Mouse (Mus musculus): Measurements from ENCODE around the gene Mllt10. TPM values are rescaled to one million over a fixed set of nuclear protein-coding genes. Genes with fewer than 3 reads are reported as not detected.

Gene Mllt10
- polyA plus RNA-seq, 1 experiment: 32.5 TPM

DNA sequence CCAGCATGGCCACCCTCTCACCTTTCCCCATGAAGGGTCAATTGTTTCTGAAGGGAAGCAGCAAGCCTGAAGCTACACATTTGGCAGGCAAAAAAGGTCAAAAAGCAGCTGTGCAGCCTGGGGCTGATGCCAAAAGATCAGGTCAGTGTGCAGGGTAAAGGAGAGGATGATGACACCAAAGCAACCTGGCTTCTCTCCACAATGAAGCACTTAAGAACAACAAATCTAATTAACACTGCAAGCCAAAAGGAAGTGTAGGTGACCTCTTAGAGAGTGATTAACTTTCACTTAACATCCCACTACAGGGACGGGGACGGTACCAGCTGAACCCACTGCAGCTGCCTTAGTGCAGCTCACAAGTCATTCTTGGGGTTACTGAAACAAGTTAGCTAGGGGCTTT lies 174.2 kb downstream of the Mllt10 start:
- Histone ChIP-seq H3K27ac (ENCODE audit: insufficient read depth, low read depth, low read length) (no peak overlapping the region), H3K4me3 (ENCODE audit: insufficient read depth, low read length) (no peak overlapping the region), H3K4me1 (ENCODE audit: control insufficient read depth, insufficient read depth, low read length) (no peaks in the 10 kb centered on the region)
- TF ChIP-seq CTCF (IDR thresholded peaks at IDR 0.05; ENCODE audit: low read depth, low read length) (no peak), POLR2A (IDR thresholded peaks at IDR 0.05; ENCODE audit: borderline replicate concordance, low read depth, low read length) (no peak)

DNA sequence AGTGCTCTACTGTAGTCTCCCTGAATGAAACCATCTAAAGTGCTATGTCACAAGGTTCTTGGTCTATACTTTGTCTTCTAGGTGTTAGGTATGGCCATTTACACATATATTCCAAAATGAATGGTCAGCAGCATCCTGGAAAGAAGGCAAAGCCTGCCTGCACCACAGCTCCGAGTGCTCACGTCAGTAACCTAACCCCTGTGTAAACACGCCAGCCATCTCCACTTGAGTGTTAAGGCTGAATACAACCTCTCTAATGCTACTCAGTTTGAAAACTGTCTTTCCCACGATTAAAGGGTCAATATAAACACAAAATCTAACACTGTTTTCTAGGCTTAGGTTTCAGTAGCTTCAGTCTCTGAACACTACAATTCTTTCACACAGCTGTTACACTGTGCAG lies 176.1 kb downstream of the Mllt10 start:
- Histone ChIP-seq H3K4me1 (ENCODE audit: control insufficient read depth, insufficient read depth, low read length) (no peaks in the 10 kb centered on the region), H3K4me3 (ENCODE audit: insufficient read depth, low read length) (no peak overlapping the region), H3K27ac (ENCODE audit: insufficient read depth, low read depth, low read length) (no peak overlapping the region)
- TF ChIP-seq POLR2A (IDR thresholded peaks at IDR 0.05; ENCODE audit: borderline replicate concordance, low read depth, low read length): no peak
- TF ChIP-seq CTCF (IDR thresholded peaks at IDR 0.05; ENCODE audit: low read depth, low read length): no peak

DNA sequence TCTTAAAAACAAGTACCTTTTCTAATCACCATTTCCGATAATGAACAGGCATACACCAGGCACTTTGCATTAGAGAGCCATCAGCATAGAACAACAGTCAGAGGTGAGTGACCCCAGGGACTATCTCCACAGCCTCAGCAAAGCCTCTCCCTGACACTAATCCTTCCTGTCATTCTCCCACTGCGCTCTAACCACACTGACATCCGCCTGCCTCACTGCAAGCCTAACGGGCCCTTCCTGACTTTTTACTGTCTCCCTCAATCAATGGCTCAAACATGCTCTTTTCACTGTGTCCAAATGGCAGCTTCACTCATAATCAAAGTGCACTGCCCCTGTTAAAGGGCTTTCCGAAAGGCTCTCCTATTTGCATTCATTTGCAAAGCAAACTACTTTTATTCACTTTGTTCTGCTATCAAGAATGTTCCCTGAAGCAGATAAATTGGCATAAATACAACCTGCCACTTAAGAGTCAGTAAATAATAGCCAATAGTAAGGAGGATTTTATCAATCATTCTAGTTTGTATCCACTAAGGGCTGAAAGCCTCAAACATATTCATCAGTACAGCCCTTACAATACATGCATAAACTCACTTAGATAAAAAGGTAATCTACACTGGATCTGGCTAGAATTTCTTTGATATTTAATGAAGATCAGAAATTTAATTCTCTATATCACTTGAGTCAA lies 178.0 kb downstream of the Mllt10 start:
- TF ChIP-seq CTCF (IDR thresholded peaks at IDR 0.05; ENCODE audit: low read depth, low read length) (no peak), POLR2A (IDR thresholded peaks at IDR 0.05; ENCODE audit: borderline replicate concordance, low read depth, low read length) (no peak)
- H3K4me3 ChIP-seq (ENCODE audit: insufficient read depth, low read length): no peak overlapping the region
- no peak overlapping the region for H3K27ac ChIP-seq (ENCODE audit: insufficient read depth, low read depth, low read length)
- no peaks in the 10 kb centered on the region for H3K4me1 ChIP-seq (ENCODE audit: control insufficient read depth, insufficient read depth, low read length)

DNA sequence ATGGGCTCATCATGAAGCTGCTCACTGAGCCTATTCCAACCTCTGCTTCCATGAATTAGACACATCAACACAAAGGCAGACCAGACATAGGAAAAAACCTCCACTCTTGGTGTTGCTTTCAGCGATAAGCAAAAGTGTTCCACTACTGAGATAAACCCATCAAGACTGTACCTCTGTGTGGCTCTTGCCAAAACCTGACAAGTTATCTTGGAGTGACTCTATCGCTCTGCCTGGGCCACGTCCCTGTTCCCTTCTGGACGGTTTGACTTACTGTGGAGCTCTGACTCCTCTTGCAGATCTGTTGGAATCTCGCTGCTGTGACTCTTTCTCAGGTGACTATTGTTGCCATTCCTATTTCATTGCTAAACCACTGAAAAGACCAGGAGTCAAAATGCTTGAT lies 180.5 kb downstream of the Mllt10 start:
- no peaks in the 10 kb centered on the region for H3K4me1 ChIP-seq (ENCODE audit: control insufficient read depth, insufficient read depth, low read length)
- TF ChIP-seq POLR2A (IDR thresholded peaks at IDR 0.05; ENCODE audit: borderline replicate concordance, low read depth, low read length) (no peak), CTCF (IDR thresholded peaks at IDR 0.05; ENCODE audit: low read depth, low read length) (no peak)
- H3K27ac ChIP-seq (ENCODE audit: insufficient read depth, low read depth, low read length): no peak overlapping the region
- H3K4me3 ChIP-seq (ENCODE audit: insufficient read depth, low read length): no peak overlapping the region

DNA sequence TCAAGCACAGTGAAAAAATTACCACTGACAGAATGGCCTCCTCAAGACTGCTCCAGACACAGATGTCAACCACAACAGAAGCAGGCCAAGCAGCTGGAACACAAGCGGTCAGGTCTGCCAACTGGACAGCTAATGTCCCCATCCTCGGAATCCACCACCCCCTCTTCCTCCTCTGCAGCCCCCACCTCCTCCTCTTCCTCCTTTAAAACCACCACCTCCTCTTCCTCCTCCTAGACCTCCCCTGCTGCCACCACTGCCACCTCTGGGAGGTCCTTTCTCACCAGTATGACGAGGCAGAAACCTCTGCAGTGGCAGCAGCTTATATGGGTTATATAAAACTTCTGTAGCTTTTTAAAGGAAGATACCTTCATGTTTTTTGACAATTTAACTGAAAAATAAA lies 194.2 kb downstream of the Mllt10 start:
- Histone ChIP-seq H3K4me1 (ENCODE audit: control insufficient read depth, insufficient read depth, low read length) (no peaks in the 10 kb centered on the region), H3K27ac (ENCODE audit: insufficient read depth, low read depth, low read length) (no peak overlapping the region), H3K4me3 (ENCODE audit: insufficient read depth, low read length) (no peak overlapping the region)
- TF ChIP-seq POLR2A (IDR thresholded peaks at IDR 0.05; ENCODE audit: borderline replicate concordance, low read depth, low read length) (no peak), CTCF (IDR thresholded peaks at IDR 0.05; ENCODE audit: low read depth, low read length) (no peak)

Other genes with a start within 250 kb of the Mllt10 start
- gene H2al2a, start 58.3 kb upstream of the Mllt10 start, polyA plus RNA-seq (2012; ENCODE audit: insufficient read depth, insufficient read length, missing spikeins): not detected in 2 replicates
- gene A930004D18Rik, start 17.5 kb upstream of the Mllt10 start, polyA plus RNA-seq (2012; ENCODE audit: insufficient read depth, insufficient read length, missing spikeins): not detected in 2 replicates
- not detected in 2 replicates for gene Skida1, start 6.2 kb upstream of the Mllt10 start, polyA plus RNA-seq (2012; ENCODE audit: insufficient read depth, insufficient read length, missing spikeins)

Data from bone marrow macrophage, adult 2 months (primary cell).